Mouse (Mus musculus) spleen, adult 2 months (tissue): ENCODE measurements around the gene Ube2g2. TPM values are rescaled to one million over a fixed set of nuclear protein-coding genes. Genes with fewer than 3 reads are reported as not detected.

Experiments used
- DNase-seq, 2 experiments: peaks; one replicate each; pipeline versions ENCODE4 v3.0.0 to v3.0.0-alpha.2; 2012 to 2021; ENCODE audit warnings: low spot score in 2 of 2, low read depth in 1 of 2
- H3K27ac ChIP-seq: fragments of 200-500 bp; 2 replicates; pipeline ENCODE4 v1.5.1; 2012; ENCODE audit warnings: low read length, inconsistent platforms; ENCODE audit not compliant: insufficient read depth
- H3K27me3 ChIP-seq: fragments of 200-500 bp; 2 replicates; pipeline ENCODE4 v1.6.1; 2012; ENCODE audit warnings: mild to moderate bottlenecking, moderate library complexity, low read length, inconsistent platforms; ENCODE audit not compliant: control insufficient read depth, insufficient read depth
- H3K36me3 ChIP-seq: fragments of 200-500 bp; 2 replicates; pipeline ENCODE4 v1.6.1; 2012; ENCODE audit warnings: mild to moderate bottlenecking, low read length, inconsistent platforms; ENCODE audit not compliant: control insufficient read depth, insufficient read depth
- H3K4me1 ChIP-seq: fragments of 200-500 bp; 2 replicates; pipeline ENCODE4 v1.6.1; 2011; ENCODE audit warnings: inconsistent platforms; ENCODE audit not compliant: control insufficient read depth, insufficient read depth, insufficient read length
- H3K4me3 ChIP-seq: fragments of 200-500 bp; 2 replicates; pipeline ENCODE4 v1.5.1; 2011; ENCODE audit warnings: mild to moderate bottlenecking, inconsistent platforms; ENCODE audit not compliant: insufficient read depth, insufficient read length; ENCODE audit errors: extremely low read depth
- CTCF ChIP-seq: fragments of 200-500 bp; IDR thresholded peaks from 2 replicates; pipeline ENCODE4 v1.5.1; 2011; ENCODE audit warnings: mild to moderate bottlenecking, inconsistent platforms; ENCODE audit not compliant: insufficient read depth, insufficient read length, insufficient replicate concordance; ENCODE audit errors: extremely low read depth
- POLR2A ChIP-seq: fragments of 200-500 bp; IDR thresholded peaks from 2 replicates; pipeline ENCODE4 v1.6.1; 2011; ENCODE audit warnings: low read depth, low read length, inconsistent platforms
- WGBS: fragments of 180-500 bp; shearing (Covaris S2); methylation state at CpG from one replicate; pipeline ENCODE4 v1.1.7; 2018; 5-methylcytosine and 5-hydroxymethylcytosine counted together
- polyA plus RNA-seq: library from polyadenylated mRNA; depleted of rRNA; stranded (reverse); fragments of >200 nt; gene quantifications from 2 replicates; pipeline ENCODE4 v1.2.3, GENCODE M21; 2012

Ube2g2 gene
- polyA plus RNA-seq, 1 experiment, result 31.4 TPM

DNA sequence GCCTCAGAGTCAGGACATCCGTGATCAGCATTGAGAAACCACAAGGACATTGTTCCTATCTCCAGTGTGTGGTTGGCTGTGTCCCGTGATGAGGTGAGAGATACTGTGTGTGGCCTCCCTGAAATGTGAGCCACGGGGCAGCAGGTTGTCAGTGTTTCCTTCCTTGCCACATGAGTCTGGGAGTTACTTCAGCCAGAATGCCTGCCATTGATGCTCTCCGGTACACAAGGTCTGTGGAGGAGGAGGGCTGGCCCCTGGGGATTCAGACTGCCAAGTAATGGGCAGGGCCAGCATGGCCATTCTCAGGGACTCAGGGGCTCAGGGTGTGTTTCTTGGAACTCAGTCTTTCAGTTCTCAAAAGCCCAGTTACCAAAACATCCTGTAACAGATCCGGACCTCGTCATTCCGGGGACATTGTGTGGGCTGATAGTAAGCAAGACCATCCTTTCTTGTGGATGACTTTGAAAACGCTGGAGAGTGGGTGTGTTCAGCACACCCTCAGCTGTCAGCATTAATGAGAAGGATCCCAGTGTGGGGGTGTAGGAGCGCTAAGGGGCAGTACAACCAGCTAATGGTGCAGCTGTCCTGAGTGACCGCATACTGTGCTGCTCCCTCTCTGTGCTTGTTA lies 38.2 kb upstream of the Ube2g2 start:
- no peak overlapping the region for H3K4me3 ChIP-seq
- WGBS, result 48% methylated on average over 10 of the region's 10 CpGs
- no peak for DNase-seq

DNA sequence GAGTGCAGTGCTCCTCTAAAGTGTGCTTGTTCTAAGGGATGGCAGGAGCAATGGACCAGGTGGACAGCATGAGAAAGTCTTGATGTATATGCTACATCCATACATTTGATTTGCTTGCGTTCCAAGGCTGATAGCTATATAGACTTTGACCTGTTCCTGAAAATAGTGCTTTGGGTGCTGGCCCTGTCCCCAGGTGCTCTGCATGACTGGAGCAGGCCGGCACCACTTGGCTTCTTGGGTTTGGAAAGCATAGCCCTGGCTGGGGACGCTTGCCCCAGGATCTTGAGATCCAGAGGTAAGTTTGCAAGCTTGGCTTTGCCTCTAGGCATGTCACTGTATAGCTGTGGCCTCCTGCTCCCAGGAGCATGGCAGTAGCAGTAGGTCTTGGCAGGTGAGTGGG lies 35.4 kb upstream of the Ube2g2 start:
- TF ChIP-seq CTCF (no peak), POLR2A (no peak)
- WGBS, result 93% methylated on average over 3 of the region's 3 CpGs
- Histone ChIP-seq H3K4me3 (no peak overlapping the region), H3K4me1 (peaks cover 4% of the 10 kb centered on the region; the same call in 1 of the 2 replicates), H3K27me3 (no peaks in the 10 kb centered on the region), H3K27ac (no peak overlapping the region), H3K36me3 (peaks cover 7% of the 10 kb centered on the region)
- no peak for DNase-seq

More for the DNA sequence above, 38.2 kb upstream of the Ube2g2 start:
- Histone ChIP-seq H3K27me3 (no peaks in the 10 kb centered on the region), H3K4me1 (peaks cover 7% of the 10 kb centered on the region; the same call in 1 of the 2 replicates), H3K27ac (no peak overlapping the region), H3K36me3 (0 out of 2 replicates have a peak, but pooled peaks cover 2% of the 10 kb centered on the region)
- no peak for TF ChIP-seq POLR2A
- TF ChIP-seq CTCF, result no peak

GRCm38 (mm10) chr10:77587091-77587775 lies 34.8 kb upstream of the Ube2g2 start:
- Histone ChIP-seq H3K27ac (no peak overlapping the region), H3K27me3 (no peaks in the 10 kb centered on the region), H3K36me3 (peaks cover 7% of the 10 kb centered on the region), H3K4me1 (peaks cover 3% of the 10 kb centered on the region; the same call in 1 of the 2 replicates), H3K4me3 (no peak overlapping the region)
- no peak for DNase-seq
- 95% methylated on average over 6 of the region's 6 CpGs for WGBS
- no peak for TF ChIP-seq CTCF
- no peak for TF ChIP-seq POLR2A

DNA sequence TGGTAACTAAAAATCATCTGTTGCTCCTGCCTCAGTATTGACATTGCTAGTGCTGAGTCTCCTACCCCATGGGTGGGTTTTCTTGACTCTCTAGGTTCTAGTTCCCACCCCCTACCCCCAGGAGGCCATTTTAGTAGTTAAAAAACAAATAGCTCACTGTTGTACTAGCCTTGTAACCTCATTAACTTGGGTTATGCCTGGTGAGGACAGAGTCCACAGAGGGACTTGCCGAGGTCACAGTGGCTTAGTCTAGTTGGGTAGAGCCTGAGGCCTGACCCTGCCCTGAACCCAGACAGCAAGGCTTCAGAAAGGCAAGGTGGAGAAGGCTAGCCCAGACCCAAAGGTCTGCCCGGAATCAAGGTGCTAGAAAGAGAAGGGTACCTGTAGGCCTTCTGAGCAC lies 34.0 kb upstream of the Ube2g2 start:
- H3K27me3 ChIP-seq, result no peaks in the 10 kb centered on the region
- no peak overlapping the region for H3K27ac ChIP-seq
- no peak for DNase-seq
- H3K4me3 ChIP-seq, result no peak overlapping the region
- peaks cover 9% of the 10 kb centered on the region for H3K36me3 ChIP-seq
- 88% methylated on average over 2 of the region's 2 CpGs for WGBS
- H3K4me1 ChIP-seq, result no peaks in the 10 kb centered on the region
- TF ChIP-seq CTCF, result no peak
- no peak for TF ChIP-seq POLR2A

- no peaks in the 10 kb centered on the region for H3K4me1 ChIP-seq
- H3K36me3 ChIP-seq, result peaks cover 18% of the 10 kb centered on the region
- TF ChIP-seq CTCF, result no peak
- TF ChIP-seq POLR2A, result no peak
- 46% methylated on average over 7 of the region's 7 CpGs for WGBS
- no peak for DNase-seq
- no peaks in the 10 kb centered on the region for H3K27me3 ChIP-seq
- no peak overlapping the region for H3K27ac ChIP-seq
- no peak overlapping the region for H3K4me3 ChIP-seq
Observed at GRCm38 (mm10) chr10:77589117-77589516, 33.0 kb upstream of the Ube2g2 start.

GRCm38 (mm10) chr10:77589749-77590148 lies 32.3 kb upstream of the Ube2g2 start:
- no peak overlapping the region for H3K27ac ChIP-seq
- H3K27me3 ChIP-seq, result no peaks in the 10 kb centered on the region
- H3K4me1 ChIP-seq, result no peaks in the 10 kb centered on the region
- H3K36me3 ChIP-seq, result peaks cover 21% of the 10 kb centered on the region
- no peak overlapping the region for H3K4me3 ChIP-seq
- 89% methylated on average over 8 of the region's 8 CpGs for WGBS
- DNase-seq, result no peak
- TF ChIP-seq CTCF (no peak), POLR2A (no peak)

DNA sequence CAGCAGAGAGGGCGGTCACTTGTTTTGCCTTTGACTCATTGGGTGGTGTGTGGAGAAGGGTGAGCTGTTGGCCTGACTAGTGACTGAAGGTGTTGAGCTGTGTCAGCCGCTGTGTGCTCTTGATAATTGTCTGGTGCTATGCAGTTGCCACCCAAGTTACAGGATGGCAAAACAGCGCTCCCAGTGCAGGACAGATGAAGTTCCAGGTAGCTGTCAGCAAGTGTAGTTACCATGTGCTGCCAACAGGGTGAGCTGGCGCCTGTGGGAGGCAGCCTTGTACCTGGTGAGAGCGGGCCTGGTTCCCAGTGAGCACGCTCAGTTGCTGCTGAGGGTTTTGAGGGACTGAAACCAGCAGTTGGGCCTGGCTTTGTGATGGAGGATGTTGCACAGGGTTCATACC lies 31.3 kb upstream of the Ube2g2 start:
- Histone ChIP-seq H3K36me3 (peaks cover 27% of the 10 kb centered on the region), H3K4me1 (no peaks in the 10 kb centered on the region), H3K27me3 (no peaks in the 10 kb centered on the region), H3K4me3 (no peak overlapping the region), H3K27ac (no peak overlapping the region)
- 40% methylated on average over 6 of the region's 6 CpGs for WGBS
- TF ChIP-seq CTCF (peak; percentile 81; the same call in 1 of the 2 replicates), POLR2A (no peak)
- DNase-seq, result peak; percentile 52 to 62
